18 mouse cellular contexts compared by ENCODE assay signal in genomic region chr5:114024390-114024789, GRCm38 (mm10). TPM values are rescaled to one million over a fixed set of nuclear protein-coding genes. Genes with fewer than 3 reads are reported as not detected.
DNase-seq lines count a peak whose midpoint lies in the region; ATAC-seq lines count a peak whose summit lies in the region.
"Had no signal": no experiment of that assay in that cellular context is flagged by ENCODE, and none has a peak within 500 bp of the region (broad histone marks: within the 10 kb centered on the region; RNA-seq: fewer than 3 reads in every experiment).

No protein-coding gene starts in this region.

- 62% methylated on average over 6 of the region's 6 CpGs for WGBS in midbrain, embryonic 15.5 days
- 66% methylated on average over 6 of the region's 6 CpGs for WGBS in midbrain, embryonic 11.5 days
- 54% methylated on average over 6 of the region's 6 CpGs for WGBS in embryonic facial prominence, embryonic 12.5 days
- WGBS in hindbrain, embryonic 12.5 days, result 58% methylated on average over 6 of the region's 6 CpGs
- WGBS in neural tube, embryonic 14.5 days, result 65% methylated on average over 6 of the region's 6 CpGs

- H3K27me3 ChIP-seq in midbrain, embryonic 15.5 days (replicated peaks), result no peaks in the 10 kb centered on the region
- no peaks in the 10 kb centered on the region for H3K27me3 ChIP-seq in midbrain, embryonic 11.5 days (ENCODE audit: control insufficient read depth, insufficient read depth, low read length)
- no peaks in the 10 kb centered on the region for H3K27me3 ChIP-seq in embryonic facial prominence, embryonic 12.5 days
- H3K27me3 ChIP-seq in hindbrain, embryonic 12.5 days, result 0 out of 2 replicates have a peak, but pooled peaks cover 2% of the 10 kb centered on the region
- no peaks in the 10 kb centered on the region for H3K27me3 ChIP-seq in neural tube, embryonic 14.5 days (ENCODE audit: control insufficient read depth, insufficient read depth, low read length)

- no peak overlapping the region for H3K9ac ChIP-seq in midbrain, embryonic 15.5 days
- no peak overlapping the region for H3K9ac ChIP-seq in midbrain, embryonic 11.5 days (ENCODE audit: low read length)
- H3K9ac ChIP-seq in embryonic facial prominence, embryonic 12.5 days, result no peak overlapping the region
- no peak overlapping the region for H3K9ac ChIP-seq in hindbrain, embryonic 12.5 days
- H3K9ac ChIP-seq in neural tube, embryonic 14.5 days (replicated peaks; ENCODE audit: low read depth, low read length), result no peak overlapping the region
- H3K9ac ChIP-seq: heart, embryonic 13.5 days; liver, embryonic 14.5 days had no signal

- H3K4me1 ChIP-seq in midbrain, embryonic 15.5 days, result peaks cover 2% of the 10 kb centered on the region; the same call in 1 of the 2 replicates
- H3K4me1 ChIP-seq in midbrain, embryonic 11.5 days (ENCODE audit: control insufficient read depth, insufficient read depth, low read length), result no peaks in the 10 kb centered on the region; the same call in 1 of the 2 replicates
- peaks cover 9% of the 10 kb centered on the region; the same call in 1 of the 2 replicates for H3K4me1 ChIP-seq in embryonic facial prominence, embryonic 12.5 days
- H3K4me1 ChIP-seq in hindbrain, embryonic 12.5 days, result peaks cover 5% of the 10 kb centered on the region
- H3K4me1 ChIP-seq in neural tube, embryonic 14.5 days (ENCODE audit: control insufficient read depth, insufficient read depth, low read length), result no peaks in the 10 kb centered on the region

- H3K36me3 ChIP-seq in midbrain, embryonic 15.5 days (replicated peaks), result 0 out of 2 replicates have a peak, but pooled peaks cover 5% of the 10 kb centered on the region
- H3K36me3 ChIP-seq in midbrain, embryonic 11.5 days (ENCODE audit: control insufficient read depth, insufficient read depth, low read length), result no peaks in the 10 kb centered on the region
- no peaks in the 10 kb centered on the region for H3K36me3 ChIP-seq in embryonic facial prominence, embryonic 12.5 days
- peaks cover 8% of the 10 kb centered on the region; the same call in 1 of the 2 replicates for H3K36me3 ChIP-seq in hindbrain, embryonic 12.5 days
- H3K36me3 ChIP-seq in neural tube, embryonic 14.5 days (ENCODE audit: control insufficient read depth, insufficient read depth, low read length), result no peaks in the 10 kb centered on the region
- H3K36me3 ChIP-seq: heart, embryonic 13.5 days had no signal

- no peak overlapping the region for H3K27ac ChIP-seq in midbrain, embryonic 15.5 days
- no peak overlapping the region for H3K27ac ChIP-seq in midbrain, embryonic 11.5 days (ENCODE audit: low read depth, low read length)
- no peak overlapping the region for H3K27ac ChIP-seq in embryonic facial prominence, embryonic 12.5 days
- H3K27ac ChIP-seq in hindbrain, embryonic 12.5 days, result no peak overlapping the region
- no peak overlapping the region for H3K27ac ChIP-seq in neural tube, embryonic 14.5 days (ENCODE audit: low read depth, low read length)
- H3K27ac ChIP-seq: heart, embryonic 13.5 days; left cerebral cortex, adult 2 months; liver, embryonic 14.5 days; stomach, postnatal 0 days had no signal

- DNase-seq in midbrain, embryonic 11.5 days (ENCODE audit: low spot score, missing footprints), result no peak
- no peak for DNase-seq in yolk sac, embryonic 10.5 days (ENCODE audit: low spot score)
- DNase-seq in spleen, postnatal 14 days (ENCODE audit: low spot score in 2 of 2), result no peak
- DNase-seq: cerebellum, postnatal 14 days; gastrocnemius, postnatal 36 days; heart, postnatal 36 days; kidney, postnatal 14 days had no signal

- 0 out of 2 replicates have a peak, but pooled peaks have one; percentile 19 for ATAC-seq in midbrain, embryonic 15.5 days (replicated peaks)
- ATAC-seq in midbrain, embryonic 11.5 days (ENCODE audit: low FRiP score), result no peak
- ATAC-seq in embryonic facial prominence, embryonic 12.5 days (ENCODE audit: insufficient number of reproducible peaks, insufficient read depth, low FRiP score, low TSS enrichment), result no peak
- 0 out of 2 replicates have a peak, but pooled peaks have one; percentile 23 for ATAC-seq in hindbrain, embryonic 12.5 days (ENCODE audit: low FRiP score)
- no peak for ATAC-seq in neural tube, embryonic 14.5 days (ENCODE audit: low read depth)
- ATAC-seq: intestine, postnatal 0 days had no signal

- no peak overlapping the region for H3K4me3 ChIP-seq in midbrain, embryonic 15.5 days
- no peak overlapping the region for H3K4me3 ChIP-seq in midbrain, embryonic 11.5 days (ENCODE audit: low read depth, low read length)
- no peak overlapping the region for H3K4me3 ChIP-seq in embryonic facial prominence, embryonic 12.5 days
- no peak overlapping the region for H3K4me3 ChIP-seq in hindbrain, embryonic 12.5 days
- no peak overlapping the region for H3K4me3 ChIP-seq in neural tube, embryonic 14.5 days (ENCODE audit: low read depth, low read length)
- H3K4me3 ChIP-seq: heart, embryonic 13.5 days; left cerebral cortex, adult 2 months had no signal

- H3K9me3 ChIP-seq in midbrain, embryonic 15.5 days, result no peaks in the 10 kb centered on the region
- no peaks in the 10 kb centered on the region for H3K9me3 ChIP-seq in midbrain, embryonic 11.5 days (ENCODE audit: control insufficient read depth, low read length)
- no peaks in the 10 kb centered on the region for H3K9me3 ChIP-seq in embryonic facial prominence, embryonic 12.5 days
- H3K9me3 ChIP-seq in hindbrain, embryonic 12.5 days (replicated peaks), result no peaks in the 10 kb centered on the region
- no peaks in the 10 kb centered on the region for H3K9me3 ChIP-seq in neural tube, embryonic 14.5 days (ENCODE audit: control insufficient read depth, low read length)
- H3K9me3 ChIP-seq: heart, embryonic 13.5 days had no signal

- peak overlapping the region; percentile 17; the same call in 1 of the 2 replicates for H3K4me2 ChIP-seq in midbrain, embryonic 15.5 days
- H3K4me2 ChIP-seq in midbrain, embryonic 11.5 days, result no peak overlapping the region
- H3K4me2 ChIP-seq in embryonic facial prominence, embryonic 12.5 days (replicated peaks), result 0 out of 2 replicates have a peak overlapping the region, but pooled peaks have one; percentile 22
- H3K4me2 ChIP-seq in hindbrain, embryonic 12.5 days (replicated peaks), result no peak overlapping the region; the same call in 1 of the 2 replicates
- 0 out of 2 replicates have a peak overlapping the region, but pooled peaks have one; percentile 18 for H3K4me2 ChIP-seq in neural tube, embryonic 14.5 days (ENCODE audit: low read depth, low read length)

RNA-seq across cellular contexts. Expression of gene Dao, which starts 20.9 kb away (rescaled TPM):
- polyA plus RNA-seq in midbrain, embryonic 15.5 days (2015; fragmentation: Nextera tagmentation; extraction: Ambion mirVana), result not detected in 2 replicates
- polyA plus RNA-seq in midbrain, embryonic 11.5 days (2014; fragmentation: Nextera tagmentation; extraction: Ambion mirVana), result not detected in 2 replicates
- not detected in 2 replicates for polyA plus RNA-seq in embryonic facial prominence, embryonic 12.5 days (2016; fragmentation: Nextera tagmentation; extraction: Ambion mirVana)
- not detected in 2 replicates for polyA plus RNA-seq in hindbrain, embryonic 12.5 days (2016; fragmentation: Nextera tagmentation; extraction: Ambion mirVana)
- not detected in 2 replicates for polyA plus RNA-seq in neural tube, embryonic 14.5 days (2014; fragmentation: Nextera tagmentation; extraction: Ambion mirVana)
- polyA plus RNA-seq: heart, embryonic 13.5 days; limb, embryonic 11.5 days; liver, embryonic 14.5 days; lung, embryonic 16.5 days had no signal

RNA-seq across cellular contexts. Expression of gene Ssh1, which starts 30.7 kb away (rescaled TPM):
- polyA plus RNA-seq in midbrain, embryonic 15.5 days (2015; fragmentation: Nextera tagmentation; extraction: Ambion mirVana), result 11.7 and 15.1 TPM in 2 replicates
- polyA plus RNA-seq in midbrain, embryonic 11.5 days (2014; fragmentation: Nextera tagmentation; extraction: Ambion mirVana), result 18.8 and 20.8 TPM in 2 replicates
- polyA plus RNA-seq in embryonic facial prominence, embryonic 12.5 days (2016; fragmentation: Nextera tagmentation; extraction: Ambion mirVana), result 18.1 and 20.4 TPM in 2 replicates
- polyA plus RNA-seq in hindbrain, embryonic 12.5 days (2016; fragmentation: Nextera tagmentation; extraction: Ambion mirVana), result 22.4 and 27.9 TPM in 2 replicates
- 19.2 and 20.9 TPM in 2 replicates for polyA plus RNA-seq in neural tube, embryonic 14.5 days (2014; fragmentation: Nextera tagmentation; extraction: Ambion mirVana)

RNA-seq across cellular contexts. Expression of gene Usp30, which starts 40.9 kb away (rescaled TPM):
- 20.7 and 22.1 TPM in 2 replicates for polyA plus RNA-seq in midbrain, embryonic 15.5 days (2015; fragmentation: Nextera tagmentation; extraction: Ambion mirVana)
- polyA plus RNA-seq in midbrain, embryonic 11.5 days (2014; fragmentation: Nextera tagmentation; extraction: Ambion mirVana), result 9.8 and 11.0 TPM in 2 replicates
- polyA plus RNA-seq in embryonic facial prominence, embryonic 12.5 days (2016; fragmentation: Nextera tagmentation; extraction: Ambion mirVana), result 16.3 and 17.1 TPM in 2 replicates
- 17.5 and 19.0 TPM in 2 replicates for polyA plus RNA-seq in hindbrain, embryonic 12.5 days (2016; fragmentation: Nextera tagmentation; extraction: Ambion mirVana)
- 16.9 and 17.6 TPM in 2 replicates for polyA plus RNA-seq in neural tube, embryonic 14.5 days (2014; fragmentation: Nextera tagmentation; extraction: Ambion mirVana)

Comparison
In these comparisons a context has a peak if more than half of its experiments do, and no peak if none do; other contexts are left out.
1. ATAC-seq: peak in midbrain, embryonic 15.5 days (single experiment) and hindbrain, embryonic 12.5 days (single experiment); none in midbrain, embryonic 11.5 days (single experiment), embryonic facial prominence, embryonic 12.5 days (single experiment) and neural tube, embryonic 14.5 days (single experiment).
2. H3K4me2 ChIP-seq: peak in midbrain, embryonic 15.5 days (single experiment), embryonic facial prominence, embryonic 12.5 days (single experiment) and neural tube, embryonic 14.5 days (single experiment); none in midbrain, embryonic 11.5 days (single experiment) and hindbrain, embryonic 12.5 days (single experiment).